Mouse (Mus musculus): ENCODE results near the gene Itga9. TPM values are rescaled to one million over a fixed set of nuclear protein-coding genes. Genes with fewer than 3 reads are reported as not detected.
A peak's percentile ranks its signal among the peaks of the same experiment; 100 is the strongest.

Gene Itga9
- polyA plus RNA-seq, 1 experiment from 2014 or later = 12.2 TPM

- no peak for ATAC-seq
- no peak overlapping the region for H3K4me3 ChIP-seq (replicated peaks)
- H3K36me3 ChIP-seq = no peaks in the 10 kb centered on the region
- H3K4me1 ChIP-seq (replicated peaks) = 0 out of 2 replicates have a peak, but pooled peaks cover 2% of the 10 kb centered on the region
- H3K9ac ChIP-seq = no peak overlapping the region
- H3K9me3 ChIP-seq = no peaks in the 10 kb centered on the region
- H3K4me2 ChIP-seq (replicated peaks) = no peak overlapping the region
- no peak overlapping the region for H3K27ac ChIP-seq
- H3K27me3 ChIP-seq (replicated peaks) = no peaks in the 10 kb centered on the region
- 81% methylated on average over 6 of the region's 6 CpGs for WGBS
Observed at GRCm38 (mm10) chr9:118881946-118882284, 275.4 kb downstream of the Itga9 start.

GRCm38 (mm10) chr9:118883150-118883549 lies 276.7 kb downstream of the Itga9 start:
- ATAC-seq = no peak
- H3K36me3 ChIP-seq = no peaks in the 10 kb centered on the region

GRCm38 (mm10) chr9:118885785-118886184 lies 279.3 kb downstream of the Itga9 start:
- no peaks in the 10 kb centered on the region for H3K36me3 ChIP-seq
- no peak overlapping the region for H3K4me3 ChIP-seq (replicated peaks)
- H3K9me3 ChIP-seq = no peaks in the 10 kb centered on the region
- no peak overlapping the region for H3K9ac ChIP-seq
- no peaks in the 10 kb centered on the region for H3K27me3 ChIP-seq (replicated peaks)
- no peak for ATAC-seq
- 74% methylated on average over 6 of the region's 6 CpGs for WGBS
- no peak overlapping the region for H3K27ac ChIP-seq
- 0 out of 2 replicates have a peak, but pooled peaks cover 3% of the 10 kb centered on the region for H3K4me1 ChIP-seq (replicated peaks)
- no peak overlapping the region for H3K4me2 ChIP-seq (replicated peaks)

More at GRCm38 (mm10) chr9:118883150-118883549, 276.7 kb downstream of the Itga9 start:
- Histone ChIP-seq H3K4me3 (replicated peaks) (no peak overlapping the region), H3K4me2 (replicated peaks) (no peak overlapping the region), H3K4me1 (replicated peaks) (no peaks in the 10 kb centered on the region), H3K27me3 (replicated peaks) (no peaks in the 10 kb centered on the region), H3K9ac (no peak overlapping the region), H3K9me3 (no peaks in the 10 kb centered on the region), H3K27ac (no peak overlapping the region)
- WGBS = 93% methylated on average over 7 of the region's 7 CpGs

GRCm38 (mm10) chr9:118887201-118887600 lies 280.7 kb downstream of the Itga9 start:
- Histone ChIP-seq H3K36me3 (no peaks in the 10 kb centered on the region), H3K4me2 (replicated peaks) (no peak overlapping the region), H3K27ac (no peak overlapping the region), H3K9me3 (no peaks in the 10 kb centered on the region), H3K9ac (no peak overlapping the region), H3K4me3 (replicated peaks) (no peak overlapping the region), H3K4me1 (replicated peaks) (peaks cover 14% of the 10 kb centered on the region), H3K27me3 (replicated peaks) (no peaks in the 10 kb centered on the region)
- WGBS = 88% methylated on average over 7 of the region's 7 CpGs
- ATAC-seq = no peak

GRCm38 (mm10) chr9:118887734-118888133 lies 281.2 kb downstream of the Itga9 start:
- 92% methylated on average over 8 of the region's 8 CpGs for WGBS
- Histone ChIP-seq H3K4me3 (replicated peaks) (no peak overlapping the region), H3K4me1 (replicated peaks) (peaks cover 14% of the 10 kb centered on the region), H3K9me3 (no peaks in the 10 kb centered on the region), H3K36me3 (no peaks in the 10 kb centered on the region), H3K9ac (no peak overlapping the region), H3K4me2 (replicated peaks) (no peak overlapping the region), H3K27me3 (replicated peaks) (no peaks in the 10 kb centered on the region), H3K27ac (no peak overlapping the region)
- ATAC-seq = no peak

GRCm38 (mm10) chr9:118890149-118890548 lies 283.7 kb downstream of the Itga9 start:
- ATAC-seq = no peak
- Histone ChIP-seq H3K36me3 (no peaks in the 10 kb centered on the region), H3K27me3 (replicated peaks) (no peaks in the 10 kb centered on the region), H3K4me2 (replicated peaks) (no peak overlapping the region), H3K9ac (no peak overlapping the region), H3K4me3 (replicated peaks) (no peak overlapping the region), H3K9me3 (no peaks in the 10 kb centered on the region), H3K27ac (no peak overlapping the region), H3K4me1 (replicated peaks) (peaks cover 14% of the 10 kb centered on the region)
- 79% methylated on average over 4 of the region's 4 CpGs for WGBS

GRCm38 (mm10) chr9:118890645-118891044 lies 284.2 kb downstream of the Itga9 start:
- Histone ChIP-seq H3K9me3 (no peaks in the 10 kb centered on the region), H3K9ac (no peak overlapping the region), H3K4me2 (replicated peaks) (no peak overlapping the region), H3K27ac (0 out of 2 replicates have a peak overlapping the region, but pooled peaks have one; percentile 42), H3K4me1 (replicated peaks) (peaks cover 14% of the 10 kb centered on the region), H3K36me3 (no peaks in the 10 kb centered on the region), H3K27me3 (replicated peaks) (no peaks in the 10 kb centered on the region), H3K4me3 (replicated peaks) (no peak overlapping the region)
- ATAC-seq = peak; percentile 43; the same call in 1 of the 2 replicates
- 36% methylated on average over 2 of the region's 2 CpGs for WGBS

GRCm38 (mm10) chr9:118891068-118891467 lies 284.6 kb downstream of the Itga9 start:
- Histone ChIP-seq H3K36me3 (no peaks in the 10 kb centered on the region), H3K9me3 (no peaks in the 10 kb centered on the region), H3K4me3 (replicated peaks) (no peak overlapping the region), H3K4me1 (replicated peaks) (peaks cover 14% of the 10 kb centered on the region), H3K27ac (0 out of 2 replicates have a peak overlapping the region, but pooled peaks have one; percentile 42), H3K27me3 (replicated peaks) (no peaks in the 10 kb centered on the region), H3K9ac (no peak overlapping the region), H3K4me2 (replicated peaks) (no peak overlapping the region)
- 0 out of 2 replicates have a peak, but pooled peaks have one; percentile 36 for ATAC-seq
- WGBS = 77% methylated on average over 6 of the region's 6 CpGs

GRCm38 (mm10) chr9:118891593-118891992 lies 285.1 kb downstream of the Itga9 start:
- H3K9ac ChIP-seq = no peak overlapping the region
- H3K4me2 ChIP-seq (replicated peaks) = no peak overlapping the region
- 54% methylated on average over 9 of the region's 9 CpGs for WGBS
- no peaks in the 10 kb centered on the region for H3K9me3 ChIP-seq
- H3K36me3 ChIP-seq = no peaks in the 10 kb centered on the region
- H3K4me1 ChIP-seq (replicated peaks) = peaks cover 14% of the 10 kb centered on the region
- H3K27ac ChIP-seq = peak overlapping the region; percentile 42; the same call in 1 of the 2 replicates
- H3K4me3 ChIP-seq (replicated peaks) = no peak overlapping the region
- no peak for ATAC-seq
- no peaks in the 10 kb centered on the region for H3K27me3 ChIP-seq (replicated peaks)

- 65% methylated on average over 2 of the region's 2 CpGs for WGBS
- no peak overlapping the region for H3K4me3 ChIP-seq (replicated peaks)
- H3K27ac ChIP-seq = no peak overlapping the region
- H3K4me1 ChIP-seq (replicated peaks) = peaks cover 14% of the 10 kb centered on the region
- ATAC-seq = no peak
- H3K4me2 ChIP-seq (replicated peaks) = no peak overlapping the region
- H3K9me3 ChIP-seq = no peaks in the 10 kb centered on the region
- no peak overlapping the region for H3K9ac ChIP-seq
- no peaks in the 10 kb centered on the region for H3K27me3 ChIP-seq (replicated peaks)
- H3K36me3 ChIP-seq = no peaks in the 10 kb centered on the region
Observed at GRCm38 (mm10) chr9:118895101-118895500, 288.6 kb downstream of the Itga9 start.

- ATAC-seq = no peak
- 55% methylated on average over 2 of the region's 2 CpGs for WGBS
Observed at GRCm38 (mm10) chr9:118900677-118901076, 294.2 kb downstream of the Itga9 start.

GRCm38 (mm10) chr9:118901917-118902316 lies 295.4 kb downstream of the Itga9 start:
- Histone ChIP-seq H3K9ac (no peak overlapping the region), H3K27me3 (replicated peaks) (no peaks in the 10 kb centered on the region), H3K9me3 (no peaks in the 10 kb centered on the region), H3K4me3 (replicated peaks) (no peak overlapping the region), H3K36me3 (no peaks in the 10 kb centered on the region), H3K27ac (no peak overlapping the region), H3K4me1 (replicated peaks) (no peaks in the 10 kb centered on the region), H3K4me2 (replicated peaks) (no peak overlapping the region)
- no peak for ATAC-seq
- 78% methylated on average over 6 of the region's 6 CpGs for WGBS

More at GRCm38 (mm10) chr9:118900677-118901076, 294.2 kb downstream of the Itga9 start:
- no peak overlapping the region for H3K4me2 ChIP-seq (replicated peaks)
- no peak overlapping the region for H3K27ac ChIP-seq
- no peaks in the 10 kb centered on the region for H3K27me3 ChIP-seq (replicated peaks)
- H3K4me1 ChIP-seq (replicated peaks) = no peaks in the 10 kb centered on the region
- H3K4me3 ChIP-seq (replicated peaks) = no peak overlapping the region
- H3K9ac ChIP-seq = no peak overlapping the region
- no peaks in the 10 kb centered on the region for H3K36me3 ChIP-seq
- H3K9me3 ChIP-seq = no peaks in the 10 kb centered on the region

GRCm38 (mm10) chr9:118907934-118908620 lies 301.6 kb downstream of the Itga9 start:
- no peaks in the 10 kb centered on the region for H3K9me3 ChIP-seq
- H3K4me3 ChIP-seq (replicated peaks) = no peak overlapping the region
- H3K4me2 ChIP-seq (replicated peaks) = no peak overlapping the region
- H3K27ac ChIP-seq = no peak overlapping the region
- H3K36me3 ChIP-seq = no peaks in the 10 kb centered on the region
- no peak overlapping the region for H3K9ac ChIP-seq
- peak; percentile 66 for ATAC-seq
- H3K27me3 ChIP-seq (replicated peaks) = no peaks in the 10 kb centered on the region
- H3K4me1 ChIP-seq (replicated peaks) = no peaks in the 10 kb centered on the region; the same call in 1 of the 2 replicates
- 51% methylated on average over 18 of the region's 18 CpGs for WGBS

Measured in intestine, embryonic 15.5 days (tissue).